Mouse (Mus musculus): ENCODE results near the gene Flrt3.

The Flrt3 gene

GRCm38 (mm10) chr2:140621730-140622337 is 49.4 kb downstream of the Flrt3 start:
- DNase-seq, result no peak

- DNase-seq, result no peak
Observed at GRCm38 (mm10) chr2:140615451-140615850, 55.8 kb downstream of the Flrt3 start.
